Mouse (Mus musculus) forebrain, postnatal 0 days (tissue): ENCODE results near the gene Gm4353. TPM values are rescaled to one million over a fixed set of nuclear protein-coding genes. Genes with fewer than 3 reads are reported as not detected.

ENCODE experiments used
- ATAC-seq: fragments of 200-750 bp; cut with Nextera tagmentation; 2 replicates; pipeline ENCODE4 v1.8.0; 2017; ENCODE audit warnings: mild to moderate bottlenecking, moderate library complexity
- DNase-seq: peaks from one replicate; pipeline ENCODE4 v3.0.0-alpha.2; 2015
- H3K27ac ChIP-seq: fragments of 300-500 bp; sonication (generic); 2 replicates; pipeline ENCODE4 v1.5.1; 2014; ENCODE audit warnings: low read depth, mild to moderate bottlenecking, antibody characterized with exemption, low read length, moderate library complexity, mixed read lengths
- H3K27me3 ChIP-seq: fragments of 300-500 bp; sonication (generic); 2 replicates; pipeline ENCODE4 v1.6.1; 2014; ENCODE audit warnings: mild to moderate bottlenecking, low read length, mixed read lengths; ENCODE audit not compliant: insufficient read depth
- H3K36me3 ChIP-seq: fragments of 300-500 bp; sonication (generic); 2 replicates; pipeline ENCODE4 v1.6.1; 2014; ENCODE audit warnings: mild to moderate bottlenecking, moderate library complexity; ENCODE audit not compliant: insufficient read depth
- H3K4me1 ChIP-seq: fragments of 300-500 bp; sonication (generic); 2 replicates; pipeline ENCODE4 v1.6.1; 2014; ENCODE audit warnings: antibody characterized with exemption; ENCODE audit not compliant: insufficient read depth
- H3K4me2 ChIP-seq: fragments of 300-500 bp; sonication (generic); 2 replicates; pipeline ENCODE4 v1.6.1; 2014; ENCODE audit warnings: low read depth, mild to moderate bottlenecking, moderate library complexity
- H3K4me3 ChIP-seq: fragments of 300-500 bp; sonication (generic); 2 replicates; pipeline ENCODE4 v1.5.1; 2014; ENCODE audit warnings: low read depth, low read length, mixed read lengths
- H3K9ac ChIP-seq: fragments of 300-500 bp; sonication (generic); 2 replicates; pipeline ENCODE4 v1.6.1; 2014; ENCODE audit warnings: mild to moderate bottlenecking
- H3K9me3 ChIP-seq: fragments of 300-500 bp; sonication (generic); 2 replicates; pipeline ENCODE4 v1.6.1; 2016; ENCODE audit warnings: low read length
- CTCF ChIP-seq: sonication (generic); IDR thresholded peaks from 2 replicates; pipeline ENCODE4 v1.5.1; 2016; ENCODE audit warnings: antibody characterized with exemption, control low read depth, low read depth
- WGBS: fragments of 180-500 bp; shearing (Covaris S2); extraction: QIAGEN DNeasy Blood & Tissue Kit; methylation state at CpG from one replicate; pipeline ENCODE4 v1.1.7; 2014; 5-methylcytosine and 5-hydroxymethylcytosine counted together
- polyA plus RNA-seq: library from polyadenylated mRNA; unstranded; fragments of >200 nt; fragmentation: Nextera tagmentation; extraction: Ambion mirVana; gene quantifications from 2 replicates; pipeline ENCODE4 v1.2.1, GENCODE M21; 2015
- total RNA-seq: library from RNA; depleted of rRNA; stranded (reverse); fragments of >200 nt; gene quantifications from 2 replicates; pipeline ENCODE4 v1.2.3, GENCODE M21; 2014

Gm4353 gene
- total and polyA plus RNA-seq, 2 experiments from 2014 or later: 0.31 to 0.76 TPM

DNA sequence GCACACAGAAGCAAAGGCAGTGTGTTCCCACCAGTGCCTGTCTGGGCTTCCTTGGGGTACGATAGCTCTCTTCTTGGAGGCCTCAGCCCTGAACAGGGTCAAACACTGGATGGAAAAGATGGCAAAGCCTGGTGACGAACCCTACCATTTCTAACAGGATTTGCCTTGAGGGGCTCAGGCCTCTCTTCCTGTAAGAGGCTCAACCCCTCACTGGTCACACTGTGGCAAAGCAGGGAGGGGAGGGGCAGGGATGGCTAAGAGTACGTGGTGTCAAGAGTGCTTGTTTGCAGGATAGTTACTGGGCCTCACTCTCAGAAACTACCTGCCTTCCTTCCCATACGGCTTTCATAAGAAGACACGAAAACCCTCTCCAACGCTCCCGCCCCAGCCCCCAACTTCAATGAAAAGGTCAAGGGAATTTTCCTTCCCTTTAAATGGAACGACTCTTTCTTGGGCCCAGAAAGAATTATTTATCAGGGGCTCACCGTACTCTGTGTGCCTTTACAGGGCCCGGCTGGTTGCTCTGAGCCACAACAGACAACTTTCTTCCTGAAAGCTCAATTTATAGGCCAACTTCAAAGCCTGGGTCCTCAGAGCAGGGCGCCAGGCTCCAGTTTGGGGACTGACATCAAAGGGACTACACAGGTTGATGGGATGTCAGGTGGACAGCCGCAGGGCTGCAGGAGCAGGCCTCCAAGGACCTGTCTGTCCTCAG, 30.9 kb upstream of the Gm4353 start:
- no peak for ATAC-seq
- no peak for DNase-seq
- no peak overlapping the region for H3K27ac ChIP-seq
- H3K36me3 ChIP-seq: no peaks in the 10 kb centered on the region
- H3K4me2 ChIP-seq: no peak overlapping the region
- no peak overlapping the region for H3K9ac ChIP-seq
- 76% methylated on average over 12 of the region's 12 CpGs for WGBS
- no peaks in the 10 kb centered on the region for H3K9me3 ChIP-seq
- H3K4me3 ChIP-seq: no peak overlapping the region
- no peak for TF ChIP-seq CTCF
- no peaks in the 10 kb centered on the region for H3K4me1 ChIP-seq
- no peaks in the 10 kb centered on the region for H3K27me3 ChIP-seq

DNA sequence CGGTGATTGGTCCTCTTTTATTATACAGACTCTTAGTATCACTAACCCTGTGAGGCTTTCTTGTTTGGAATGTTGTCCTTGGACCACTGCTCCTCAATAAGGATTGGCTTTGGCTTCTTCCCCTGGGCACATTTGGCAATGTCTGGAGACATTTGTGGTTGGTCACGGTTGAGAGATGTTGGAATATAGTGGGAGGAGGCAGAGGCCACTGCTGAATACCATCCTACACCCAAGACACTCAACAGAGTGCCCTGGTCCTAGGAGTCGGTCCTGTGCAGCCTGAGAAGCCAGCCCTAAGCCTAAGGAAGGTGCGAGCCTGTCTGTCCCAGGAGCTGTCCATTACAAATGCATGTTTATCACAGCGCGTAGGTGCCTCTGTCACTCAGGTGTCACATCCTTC, 27.1 kb upstream of the Gm4353 start:
- H3K4me2 ChIP-seq: no peak overlapping the region
- H3K27ac ChIP-seq: no peak overlapping the region
- peaks cover 1% of the 10 kb centered on the region; the same call in 1 of the 2 replicates for H3K36me3 ChIP-seq
- no peak for DNase-seq
- no peak for TF ChIP-seq CTCF
- 89% methylated on average over 6 of the region's 6 CpGs for WGBS
- H3K4me3 ChIP-seq: no peak overlapping the region
- no peak for ATAC-seq
- H3K4me1 ChIP-seq: no peaks in the 10 kb centered on the region
- H3K9me3 ChIP-seq: no peaks in the 10 kb centered on the region
- no peak overlapping the region for H3K9ac ChIP-seq
- no peaks in the 10 kb centered on the region for H3K27me3 ChIP-seq

DNA sequence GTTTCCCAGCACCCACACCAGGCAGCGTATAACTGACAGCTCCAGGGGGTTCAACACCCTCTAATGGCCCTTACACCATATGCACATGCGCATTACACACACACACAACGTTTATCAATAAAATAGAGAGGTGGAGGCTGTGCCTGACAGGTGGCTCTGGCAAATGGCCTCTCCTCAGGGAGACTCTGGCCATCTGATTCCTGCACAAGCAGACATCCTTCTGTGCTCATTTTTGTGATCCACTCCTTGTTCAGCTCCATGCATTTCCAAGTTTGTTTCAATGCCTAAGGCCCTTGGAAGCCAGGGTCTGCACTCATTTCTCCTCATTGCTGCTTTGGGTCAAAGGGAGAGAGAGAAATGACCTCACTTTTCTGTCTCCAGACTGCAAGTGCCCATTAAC, 26.2 kb upstream of the Gm4353 start:
- ATAC-seq: no peak
- Histone ChIP-seq H3K4me3 (no peak overlapping the region), H3K4me1 (no peaks in the 10 kb centered on the region), H3K4me2 (no peak overlapping the region), H3K27me3 (no peaks in the 10 kb centered on the region), H3K9me3 (no peaks in the 10 kb centered on the region), H3K27ac (no peak overlapping the region), H3K36me3 (peaks cover 8% of the 10 kb centered on the region; the same call in 1 of the 2 replicates), H3K9ac (no peak overlapping the region)
- TF ChIP-seq CTCF: no peak
- 83% methylated on average over 3 of the region's 3 CpGs for WGBS
- no peak for DNase-seq

DNA sequence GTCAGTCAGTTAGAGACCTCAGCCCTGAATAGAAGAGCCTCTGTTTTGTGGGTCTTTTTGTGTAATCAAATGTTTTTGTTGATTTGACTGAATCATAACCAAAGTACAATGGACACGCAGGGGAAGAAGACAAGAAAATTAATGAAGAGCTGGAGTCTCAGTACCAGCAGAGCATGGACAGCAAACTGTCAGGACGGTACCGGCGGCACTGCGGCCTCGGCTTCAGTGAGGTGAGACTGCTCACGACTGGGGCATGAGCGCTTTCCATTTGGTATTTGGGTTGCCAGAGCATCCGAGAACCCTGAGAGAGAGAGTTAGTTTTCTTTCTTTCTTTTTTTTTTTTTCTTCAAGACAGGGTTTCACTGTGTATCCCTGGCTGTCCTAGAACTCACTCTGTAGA, 18.7 kb upstream of the Gm4353 start:
- Histone ChIP-seq H3K4me2 (no peak overlapping the region), H3K4me3 (no peak overlapping the region), H3K9me3 (no peaks in the 10 kb centered on the region), H3K9ac (no peak overlapping the region), H3K4me1 (no peaks in the 10 kb centered on the region), H3K27me3 (no peaks in the 10 kb centered on the region), H3K27ac (no peak overlapping the region), H3K36me3 (peaks cover 39% of the 10 kb centered on the region)
- DNase-seq (no peak), ATAC-seq (no peak)
- no peak for TF ChIP-seq CTCF
- over 99% methylated on average over 9 of the region's 9 CpGs for whole genome bisulfite sequencing

DNA sequence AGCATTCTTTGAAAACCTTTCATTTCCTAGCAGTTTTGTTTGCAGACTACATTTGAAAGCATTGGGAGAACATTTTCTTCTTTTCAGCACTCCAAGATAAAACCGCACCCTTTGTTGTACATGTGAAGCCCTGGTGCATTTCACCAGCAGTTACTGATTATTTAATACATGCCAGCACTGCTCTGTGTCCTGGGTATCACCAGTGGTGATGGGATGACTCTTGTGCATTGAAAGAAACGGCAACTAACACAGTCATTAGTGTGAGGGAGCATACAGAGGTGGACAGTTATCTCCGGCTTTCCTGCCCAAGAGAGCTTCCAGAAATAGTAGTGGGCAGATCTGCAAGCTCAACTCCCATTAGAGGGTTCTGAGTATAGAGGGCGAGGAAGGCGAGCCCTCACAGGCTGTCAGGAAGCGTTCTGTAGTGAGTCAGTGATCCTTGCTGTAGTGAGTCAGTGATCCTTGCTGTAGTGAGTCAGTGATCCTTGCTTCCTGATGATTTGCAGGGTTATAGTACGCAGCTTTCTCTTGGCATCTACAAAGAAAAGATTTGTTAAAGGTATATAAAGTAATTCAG, 15.6 kb upstream of the Gm4353 start:
- no peak for ATAC-seq
- Histone ChIP-seq H3K27me3 (no peaks in the 10 kb centered on the region), H3K36me3 (peaks cover 25% of the 10 kb centered on the region), H3K4me2 (no peak overlapping the region), H3K4me1 (peaks cover 7% of the 10 kb centered on the region), H3K4me3 (no peak overlapping the region), H3K27ac (no peak overlapping the region), H3K9ac (no peak overlapping the region), H3K9me3 (no peaks in the 10 kb centered on the region)
- TF ChIP-seq CTCF: no peak
- no peak for DNase-seq
- WGBS: 90% methylated on average over 7 of the region's 7 CpGs

DNA sequence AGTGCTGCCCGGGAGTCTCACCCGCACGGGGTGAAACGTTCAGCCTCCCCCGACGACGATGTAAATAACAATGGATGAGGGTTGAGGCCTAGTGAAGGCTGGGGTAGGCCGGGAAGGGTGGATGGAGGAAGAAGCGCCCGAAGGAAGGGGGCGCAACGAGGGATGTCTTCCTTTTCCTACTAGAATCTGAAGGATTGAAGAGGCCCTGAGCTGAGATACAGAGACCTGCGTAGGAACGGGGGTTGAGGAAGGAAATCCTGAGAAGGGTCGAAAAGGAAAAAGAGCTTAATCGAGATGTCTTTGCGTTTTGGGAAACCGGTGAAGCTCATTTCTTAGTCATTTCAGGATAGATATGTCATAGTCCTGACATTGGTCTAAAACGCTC, 9.0 kb upstream of the Gm4353 start:
- Histone ChIP-seq H3K4me1 (peaks cover 13% of the 10 kb centered on the region), H3K4me3 (peak overlapping the region; percentile 66), H3K36me3 (no peaks in the 10 kb centered on the region), H3K9ac (peak overlapping the region; percentile 85), H3K9me3 (no peaks in the 10 kb centered on the region), H3K27ac (peak overlapping the region; percentile 97), H3K27me3 (no peaks in the 10 kb centered on the region), H3K4me2 (peak overlapping the region; percentile 57)
- WGBS: under 1% methylated on average over 19 of the region's 19 CpGs
- TF ChIP-seq CTCF: peak; percentile 57
- DNase-seq: no peak
- ATAC-seq: peak; percentile 82

DNA sequence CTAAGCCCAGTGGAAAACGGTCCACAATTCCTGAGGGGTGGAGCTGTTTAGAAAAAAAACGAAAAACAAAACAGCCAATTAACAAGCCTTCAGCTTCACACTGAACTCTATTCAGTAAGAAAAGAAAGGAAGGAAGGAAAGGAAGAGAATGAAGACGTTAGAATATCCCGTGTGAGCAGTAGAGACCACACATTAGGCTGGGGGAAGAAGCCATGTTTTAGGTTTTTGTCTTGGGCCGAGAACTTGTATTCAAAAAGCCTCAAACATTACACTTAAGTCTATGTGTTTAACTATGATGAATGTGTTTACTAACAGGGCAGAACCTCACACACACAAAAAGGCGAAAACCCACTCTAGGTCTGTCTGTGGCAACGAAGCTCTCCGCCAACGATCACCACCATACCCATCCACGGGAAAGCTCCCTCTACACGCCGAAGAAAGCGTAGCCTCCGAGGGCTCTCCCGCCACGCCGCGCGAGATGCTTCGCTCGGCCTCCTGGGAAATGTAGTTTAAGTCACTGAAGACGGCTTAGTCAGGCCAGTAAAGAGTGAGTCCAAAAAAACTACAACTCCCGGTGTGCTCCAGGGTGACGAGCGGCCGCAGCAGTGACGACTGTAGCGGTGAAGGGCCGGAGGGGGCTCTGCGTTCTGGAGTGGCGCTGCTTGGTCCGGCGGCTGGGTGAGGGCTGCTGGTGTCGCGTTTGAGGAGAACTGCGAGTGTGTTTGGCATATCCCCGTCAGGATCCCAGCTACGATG, 8.5 kb upstream of the Gm4353 start:
- WGBS: under 1% methylated on average over 38 of the region's 38 CpGs
- Histone ChIP-seq H3K27ac (peak overlapping the region; percentile 97), H3K9me3 (no peaks in the 10 kb centered on the region), H3K27me3 (no peaks in the 10 kb centered on the region), H3K4me1 (peaks cover 13% of the 10 kb centered on the region), H3K4me2 (peak overlapping the region; percentile 57), H3K4me3 (peak overlapping the region; percentile 66), H3K9ac (peak overlapping the region; percentile 85), H3K36me3 (no peaks in the 10 kb centered on the region)
- DNase-seq: peak; percentile 98
- ATAC-seq: peak; percentile 100
- peak; percentile 71 for TF ChIP-seq CTCF
